Mouse (Mus musculus): ENCODE measurements around the gene Slc2a3. TPM values are rescaled to one million over a fixed set of nuclear protein-coding genes. Genes with fewer than 3 reads are reported as not detected.

Gene Slc2a3
- polyA plus RNA-seq, 1 experiment = 101 TPM

DNA sequence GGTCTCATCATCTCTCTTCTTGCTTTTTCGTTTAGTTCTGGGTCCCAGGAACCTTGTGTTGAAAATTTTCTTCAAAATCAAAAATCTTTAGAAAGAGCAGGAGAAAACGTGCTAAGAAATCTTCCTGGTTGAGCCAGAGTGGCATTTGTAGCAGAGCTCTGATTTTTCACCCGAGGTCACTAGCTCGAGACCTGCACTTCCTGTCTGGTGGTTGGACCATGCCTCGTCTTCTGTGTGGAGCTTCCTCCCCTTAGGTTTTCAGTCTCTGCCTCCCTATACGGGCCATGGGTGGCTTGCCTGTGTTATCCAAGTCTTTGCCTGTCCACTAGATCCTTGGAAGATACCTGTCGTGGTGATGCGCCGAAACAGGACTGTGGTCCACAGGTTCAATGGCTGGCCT is 20.4 kb upstream of the Slc2a3 start:
- no peak overlapping the region; the same call in 1 of the 2 replicates for H3K4me3 ChIP-seq (ENCODE audit: insufficient read depth, low read length)
- H3K27ac ChIP-seq (ENCODE audit: insufficient read depth, low read length) = no peak overlapping the region
- TF ChIP-seq CTCF (IDR thresholded peaks at IDR 0.05; ENCODE audit: extremely low read depth, insufficient read depth, low read length) (no peak), POLR2A (IDR thresholded peaks at IDR 0.05; ENCODE audit: extremely low read depth, insufficient read depth, low read length) (no peak)
- peaks cover 15% of the 10 kb centered on the region for H3K4me1 ChIP-seq (ENCODE audit: control insufficient read depth, insufficient read depth, low read length)

- TF ChIP-seq POLR2A (IDR thresholded peaks at IDR 0.05; ENCODE audit: extremely low read depth, insufficient read depth, low read length) (no peak), CTCF (IDR thresholded peaks at IDR 0.05; ENCODE audit: extremely low read depth, insufficient read depth, low read length) (no peak)
- H3K4me3 ChIP-seq (ENCODE audit: insufficient read depth, low read length) = peak overlapping the region; percentile 92
- H3K27ac ChIP-seq (ENCODE audit: insufficient read depth, low read length) = no peak overlapping the region
- peaks cover 12% of the 10 kb centered on the region; the same call in 1 of the 2 replicates for H3K4me1 ChIP-seq (ENCODE audit: control insufficient read depth, insufficient read depth, low read length)
Observed at GRCm38 (mm10) chr6:122820799-122821650, 19.6 kb upstream of the Slc2a3 start.

- Histone ChIP-seq H3K4me3 (ENCODE audit: insufficient read depth, low read length) (peak overlapping the region; percentile 92), H3K27ac (ENCODE audit: insufficient read depth, low read length) (peak overlapping the region; percentile 7; the same call in 1 of the 2 replicates), H3K4me1 (ENCODE audit: control insufficient read depth, insufficient read depth, low read length) (peaks cover 8% of the 10 kb centered on the region; the same call in 1 of the 2 replicates)
- no peak for TF ChIP-seq POLR2A (IDR thresholded peaks at IDR 0.05; ENCODE audit: extremely low read depth, insufficient read depth, low read length)
- TF ChIP-seq CTCF (IDR thresholded peaks at IDR 0.05; ENCODE audit: extremely low read depth, insufficient read depth, low read length) = no peak
Observed at GRCm38 (mm10) chr6:122820071-122820798, 18.8 kb upstream of the Slc2a3 start.

DNA sequence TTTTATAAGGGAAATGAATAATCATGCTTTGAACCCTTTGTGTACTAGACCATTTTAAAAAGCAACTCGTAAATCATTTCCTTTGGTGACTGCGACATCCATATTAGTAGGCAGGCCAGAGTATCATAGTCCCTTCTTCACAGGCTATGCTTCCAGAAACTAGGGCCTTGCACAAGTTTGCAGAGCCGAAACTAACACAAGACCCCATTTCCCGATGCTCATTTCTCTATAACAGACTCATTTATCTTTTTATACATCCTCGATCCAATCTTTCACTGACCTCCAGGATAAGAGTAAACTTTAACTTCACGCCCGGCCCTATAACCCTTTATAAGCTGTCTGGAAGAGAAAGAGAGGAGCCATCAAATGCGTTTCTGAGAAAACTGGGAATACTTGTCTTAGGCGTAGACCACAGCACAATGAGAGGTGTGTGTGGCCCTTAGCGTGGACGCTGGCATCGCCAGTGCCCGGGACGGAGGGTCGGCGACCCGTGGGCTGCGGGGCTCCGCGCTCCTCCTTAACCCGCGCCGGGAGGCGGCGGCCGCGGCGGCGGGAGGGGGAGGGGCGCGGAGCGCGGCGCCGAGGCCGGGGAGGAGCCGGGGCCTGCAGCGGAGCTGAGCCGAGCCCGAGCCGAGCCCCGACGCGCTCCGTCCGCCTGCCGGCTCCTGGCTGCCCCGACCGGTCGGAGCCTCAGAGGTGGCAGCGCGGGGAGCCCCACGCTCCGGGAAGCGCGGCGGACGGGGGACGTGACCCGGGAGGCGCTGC is 18.0 kb upstream of the Slc2a3 start, which contains the start of gene Foxj2:
TSS of gene Foxj2 (plus strand) at position 609 of the 765 bp plus-strand sequence.
- Histone ChIP-seq H3K27ac (ENCODE audit: insufficient read depth, low read length) (peak within 1 kb of the TSS; percentile 89), H3K4me3 (ENCODE audit: insufficient read depth, low read length) (peak within 1 kb of the TSS; percentile 92), H3K4me1 (ENCODE audit: control insufficient read depth, insufficient read depth, low read length) (peaks cover 8% of the 10 kb centered on the region; the same call in 1 of the 2 replicates)
- TF ChIP-seq CTCF (IDR thresholded peaks at IDR 0.05; ENCODE audit: extremely low read depth, insufficient read depth, low read length) (no peak), POLR2A (IDR thresholded peaks at IDR 0.05; ENCODE audit: extremely low read depth, insufficient read depth, low read length) (no peak)

DNA sequence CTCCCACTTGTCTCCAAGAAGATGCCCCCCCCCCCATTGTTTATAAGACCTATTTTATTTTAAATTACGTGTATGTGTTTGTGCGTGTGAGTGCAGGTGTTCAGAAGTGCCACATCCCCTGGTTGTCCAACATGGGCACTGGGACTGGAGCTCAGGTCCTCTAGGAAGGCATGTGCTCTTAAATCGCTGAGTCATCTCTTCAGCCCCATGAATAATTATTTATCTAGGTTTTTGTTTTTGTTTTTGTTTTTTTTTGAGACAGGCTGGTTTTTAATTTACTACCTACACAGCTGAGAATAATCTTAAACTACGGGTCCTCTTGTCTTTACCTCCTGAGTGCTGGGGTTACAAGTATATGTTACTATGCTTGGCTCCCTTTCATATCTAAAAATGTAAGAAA is 12.2 kb upstream of the Slc2a3 start:
- H3K27ac ChIP-seq (ENCODE audit: insufficient read depth, low read length) = no peak overlapping the region
- TF ChIP-seq CTCF (IDR thresholded peaks at IDR 0.05; ENCODE audit: extremely low read depth, insufficient read depth, low read length) = no peak
- no peak for TF ChIP-seq POLR2A (IDR thresholded peaks at IDR 0.05; ENCODE audit: extremely low read depth, insufficient read depth, low read length)
- H3K4me1 ChIP-seq (ENCODE audit: control insufficient read depth, insufficient read depth, low read length) = peaks cover 3% of the 10 kb centered on the region
- no peak overlapping the region for H3K4me3 ChIP-seq (ENCODE audit: insufficient read depth, low read length)

- peaks cover 3% of the 10 kb centered on the region for H3K4me1 ChIP-seq (ENCODE audit: control insufficient read depth, insufficient read depth, low read length)
- TF ChIP-seq CTCF (IDR thresholded peaks at IDR 0.05; ENCODE audit: extremely low read depth, insufficient read depth, low read length) = no peak
- no peak for TF ChIP-seq POLR2A (IDR thresholded peaks at IDR 0.05; ENCODE audit: extremely low read depth, insufficient read depth, low read length)
- no peak overlapping the region for H3K4me3 ChIP-seq (ENCODE audit: insufficient read depth, low read length)
- no peak overlapping the region for H3K27ac ChIP-seq (ENCODE audit: insufficient read depth, low read length)
Observed at GRCm38 (mm10) chr6:122812716-122813115, 11.3 kb upstream of the Slc2a3 start.

- peak overlapping the region; percentile 53 for H3K4me3 ChIP-seq (ENCODE audit: insufficient read depth, low read length)
- peak overlapping the region; percentile 74 for H3K27ac ChIP-seq (ENCODE audit: insufficient read depth, low read length)
- TF ChIP-seq POLR2A (IDR thresholded peaks at IDR 0.05; ENCODE audit: extremely low read depth, insufficient read depth, low read length) = no peak
- TF ChIP-seq CTCF (IDR thresholded peaks at IDR 0.05; ENCODE audit: extremely low read depth, insufficient read depth, low read length) = no peak
- H3K4me1 ChIP-seq (ENCODE audit: control insufficient read depth, insufficient read depth, low read length) = peaks cover 3% of the 10 kb centered on the region
Observed at GRCm38 (mm10) chr6:122811771-122812600, 10.5 kb upstream of the Slc2a3 start.

GRCm38 (mm10) chr6:122811280-122811652 is 9.8 kb upstream of the Slc2a3 start:
- H3K4me3 ChIP-seq (ENCODE audit: insufficient read depth, low read length) = peak overlapping the region; percentile 53
- TF ChIP-seq POLR2A (IDR thresholded peaks at IDR 0.05; ENCODE audit: extremely low read depth, insufficient read depth, low read length) (peak; percentile 62; the same call in 1 of the 2 replicates), CTCF (IDR thresholded peaks at IDR 0.05; ENCODE audit: extremely low read depth, insufficient read depth, low read length) (no peak)
- H3K4me1 ChIP-seq (ENCODE audit: control insufficient read depth, insufficient read depth, low read length) = peaks cover 3% of the 10 kb centered on the region
- H3K27ac ChIP-seq (ENCODE audit: insufficient read depth, low read length) = peak overlapping the region; percentile 78
